Mouse (Mus musculus): Measurements from ENCODE around the gene Zfp386.

DNA sequence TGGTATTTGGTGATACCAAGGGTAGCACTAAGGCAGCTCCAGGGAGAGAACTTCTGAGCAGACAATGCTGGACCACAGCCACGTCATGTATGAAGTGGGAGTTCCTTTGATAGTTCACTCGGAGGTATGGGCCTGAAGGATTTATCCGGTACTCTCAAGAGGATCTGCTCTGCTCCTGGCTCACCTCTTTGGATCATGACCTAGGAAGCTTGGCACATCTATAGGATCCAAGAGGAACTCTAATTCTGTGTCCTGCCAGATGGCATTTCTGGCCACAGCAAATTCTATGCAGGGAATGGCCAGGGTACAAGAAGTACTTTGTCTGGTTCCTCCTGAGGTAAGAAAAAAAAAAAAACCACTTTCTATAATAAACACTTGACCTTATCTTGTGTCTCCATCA lies 42.3 kb downstream of the Zfp386 start:
- no peak for TF ChIP-seq CTCF (IDR thresholded peaks at IDR 0.05; ENCODE audit: borderline replicate concordance, insufficient read depth, low read length)
- TF ChIP-seq POLR2A (IDR thresholded peaks at IDR 0.05; ENCODE audit: low read depth, low read length): no peak

Data from embryonic fibroblast, embryonic 13.5 days (primary cell).